Mouse (Mus musculus) CH12.LX (cell line): Measurements from ENCODE around the gene Fer. TPM values are rescaled to one million over a fixed set of nuclear protein-coding genes. Genes with fewer than 3 reads are reported as not detected.

Source experiments
- DNase-seq: peaks from one replicate; pipeline ENCODE4 v3.0.0-alpha.2; 2013; ENCODE audit errors: extremely low read depth
- H3K27ac ChIP-seq: 2 replicates; pipeline ENCODE4 v1.5.1; 2012; ENCODE audit warnings: low read depth, mild to moderate bottlenecking, control low read depth, moderate library complexity; ENCODE audit not compliant: insufficient read depth
- H3K27me3 ChIP-seq: replicated peaks from 2 replicates; pipeline ENCODE3; 2012; ENCODE audit warnings: inconsistent platforms
- H3K36me3 ChIP-seq, 2 experiments: replicated peaks in 1 of 2; 2 replicates each; pipeline versions ENCODE3 to v1.6.1; 2012; ENCODE audit warnings: inconsistent platforms in 1 of 2, low read length in 1 of 2, mild to moderate bottlenecking in 1 of 2, mixed read lengths in 1 of 2, moderate library complexity in 1 of 2; ENCODE audit not compliant: control insufficient read depth in 1 of 2, insufficient read depth in 1 of 2
- H3K4me1 ChIP-seq, 2 experiments: 2 replicates each; pipeline ENCODE4 v1.6.1; 2012; ENCODE audit warnings: inconsistent platforms in 1 of 2, moderate library complexity in 1 of 2; ENCODE audit not compliant: insufficient read depth in 2 of 2, control insufficient read depth in 1 of 2
- H3K4me2 ChIP-seq: 2 replicates; pipeline ENCODE4 v1.6.1; 2012; ENCODE audit warnings: low read depth, mild to moderate bottlenecking, control low read depth; ENCODE audit not compliant: poor library complexity, insufficient read depth, severe bottlenecking
- H3K4me3 ChIP-seq, 3 experiments: fragments of 150-350 bp in 1 of 3; sonication (generic) in 1 of 3; replicated peaks in 1 of 3; 2 replicates each; pipeline versions ENCODE3 to v1.5.1; 2011 to 2012; ENCODE audit warnings: low read depth in 2 of 3, low read length in 2 of 3, mild to moderate bottlenecking in 2 of 3, moderate library complexity in 2 of 3, control low read depth in 1 of 3, improper control_type of control experiment in 1 of 3, inconsistent platforms in 1 of 3, mixed read lengths in 1 of 3; ENCODE audit not compliant: poor library complexity in 1 of 3
- H3K79me2 ChIP-seq: replicated peaks from 2 replicates; pipeline ENCODE4 v1.6.1; 2012; ENCODE audit warnings: mild to moderate bottlenecking, moderate library complexity; ENCODE audit not compliant: control insufficient read depth, poor library complexity, insufficient read depth, severe bottlenecking; ENCODE audit errors: extremely low read depth
- H3K9ac ChIP-seq: 2 replicates; pipeline ENCODE4 v1.6.1; 2012; ENCODE audit warnings: low read depth, mild to moderate bottlenecking, control low read depth, moderate library complexity; ENCODE audit not compliant: insufficient read depth
- H3K9me3 ChIP-seq: replicated peaks from 2 replicates; pipeline ENCODE3; 2012; ENCODE audit warnings: low read length, inconsistent platforms, mixed read lengths
- BHLHE40 ChIP-seq: IDR thresholded peaks from 2 replicates; pipeline ENCODE4 v1.6.1; 2011; ENCODE audit warnings: mild to moderate bottlenecking, low read depth, low read length, improper control_type of control experiment
- EP300 ChIP-seq: IDR thresholded peaks from 2 replicates; pipeline ENCODE4 v1.6.1; 2011; ENCODE audit warnings: low read length, improper control_type of control experiment
- ETS1 ChIP-seq: conservative IDR thresholded peaks from 2 replicates; pipeline ENCODE4 v1.6.1; 2012; ENCODE audit warnings: low read depth, mild to moderate bottlenecking, inconsistent platforms, low read length, improper control_type of control experiment, moderate library complexity
- GABPA ChIP-seq: IDR thresholded peaks from 2 replicates; pipeline ENCODE4 v1.6.1; 2012; ENCODE audit warnings: low read depth, low read length, improper control_type of control experiment, inconsistent platforms; ENCODE audit not compliant: insufficient replicate concordance
- HCFC1 ChIP-seq: IDR thresholded peaks from 2 replicates; pipeline ENCODE4 v1.6.1; 2012; ENCODE audit warnings: low read depth, mild to moderate bottlenecking, inconsistent platforms, low read length, improper control_type of control experiment
- IRF4 ChIP-seq: IDR thresholded peaks from 2 replicates; pipeline ENCODE4 v1.6.1; 2014; ENCODE audit warnings: low read depth, mild to moderate bottlenecking, inconsistent platforms, low read length, improper control_type of control experiment
- JUN ChIP-seq: IDR thresholded peaks from 2 replicates; pipeline ENCODE4 v1.6.1; 2011; ENCODE audit warnings: low read depth, mild to moderate bottlenecking, low read length, improper control_type of control experiment, moderate library complexity; ENCODE audit not compliant: insufficient read depth
- JUND ChIP-seq: conservative IDR thresholded peaks from 2 replicates; pipeline ENCODE4 v1.6.1; 2011; ENCODE audit warnings: low read depth, low read length, improper control_type of control experiment
- MAX ChIP-seq: IDR thresholded peaks from 2 replicates; pipeline ENCODE4 v1.6.1; 2011; ENCODE audit warnings: low read length, improper control_type of control experiment
- MAZ ChIP-seq: IDR thresholded peaks from 2 replicates; pipeline ENCODE4 v1.6.1; 2012; ENCODE audit warnings: low read depth, mild to moderate bottlenecking, inconsistent platforms, low read length, improper control_type of control experiment, moderate library complexity
- MEF2A ChIP-seq: IDR thresholded peaks from 2 replicates; pipeline ENCODE4 v1.6.1; 2014; ENCODE audit warnings: low read depth, mild to moderate bottlenecking, inconsistent platforms, low read length, improper control_type of control experiment, borderline replicate concordance
- MYC ChIP-seq: IDR thresholded peaks from 2 replicates; pipeline ENCODE4 v1.6.1; 2011; ENCODE audit warnings: low read depth, mild to moderate bottlenecking, improper control_type of control experiment, low read length
- PAX5 ChIP-seq: IDR thresholded peaks from 2 replicates; pipeline ENCODE4 v1.6.1; 2012; ENCODE audit warnings: low read length, inconsistent platforms, mixed read lengths
- POLR2A ChIP-seq: IDR thresholded peaks from 2 replicates; pipeline ENCODE4 v1.6.1; 2011; ENCODE audit warnings: low read depth, mild to moderate bottlenecking, improper control_type of control experiment, low read length
- POLR2AphosphoS2 ChIP-seq: IDR thresholded peaks from 2 replicates; pipeline ENCODE4 v1.6.1; 2011; ENCODE audit warnings: low read depth, low read length, improper control_type of control experiment
- RCOR1 ChIP-seq: conservative IDR thresholded peaks from 2 replicates; pipeline ENCODE4 v1.6.1; 2012; ENCODE audit warnings: low read depth, mild to moderate bottlenecking, inconsistent platforms, low read length, improper control_type of control experiment
- SIN3A ChIP-seq: IDR thresholded peaks from 2 replicates; pipeline ENCODE4 v1.6.1; 2012; ENCODE audit warnings: low read length, improper control_type of control experiment, inconsistent platforms
- USF1 ChIP-seq: IDR thresholded peaks from 2 replicates; pipeline ENCODE4 v1.6.1; 2014; ENCODE audit warnings: low read depth, mild to moderate bottlenecking, inconsistent platforms, low read length, improper control_type of control experiment
- ZC3H11A ChIP-seq: IDR thresholded peaks from 2 replicates; pipeline ENCODE4 v1.6.1; 2012; ENCODE audit warnings: low read depth, mild to moderate bottlenecking, inconsistent platforms, low read length, improper control_type of control experiment
- dilution Hi-C: fragments of 300-500 bp; cut with MboI; formaldehyde crosslinking; loops from 2 replicates; pipeline ENCODE4 v1.14.3; 2020; ENCODE audit warnings: low sequenced_read_pairs; ENCODE audit not compliant: extremely low pct_unique_long_range_greater_than_20kb, extremely low pct_ligation_motif_present
- in situ Hi-C: fragments of 300-500 bp; cut with MboI; formaldehyde crosslinking; loops from 3 replicates; pipeline ENCODE4 v1.14.3; 2019; ENCODE audit warnings: low sequenced_read_pairs, low pct_ligation_motif_present, low pct_unique_long_range_greater_than_20kb, mixed read lengths
- polyA plus RNA-seq: library from polyadenylated mRNA; unstranded; fragments of >175 nt; gene quantifications from 2 replicates; pipeline ENCODE4 v1.2.1, GENCODE M21; 2012; ENCODE audit warnings: low read depth; ENCODE audit not compliant: insufficient read length
- total RNA-seq, 2 experiments: library from RNA; depleted of rRNA; stranded (reverse); fragments of 300-350 nt in 1 of 2; fragments of >200 nt in 1 of 2; gene quantifications; 2 replicates each; pipeline ENCODE4 v1.2.3; 2012 to 2014

The Fer gene
- total and polyA plus RNA-seq, 3 experiments = 4.3 to 4.9 (median 4.5) TPM

DNA sequence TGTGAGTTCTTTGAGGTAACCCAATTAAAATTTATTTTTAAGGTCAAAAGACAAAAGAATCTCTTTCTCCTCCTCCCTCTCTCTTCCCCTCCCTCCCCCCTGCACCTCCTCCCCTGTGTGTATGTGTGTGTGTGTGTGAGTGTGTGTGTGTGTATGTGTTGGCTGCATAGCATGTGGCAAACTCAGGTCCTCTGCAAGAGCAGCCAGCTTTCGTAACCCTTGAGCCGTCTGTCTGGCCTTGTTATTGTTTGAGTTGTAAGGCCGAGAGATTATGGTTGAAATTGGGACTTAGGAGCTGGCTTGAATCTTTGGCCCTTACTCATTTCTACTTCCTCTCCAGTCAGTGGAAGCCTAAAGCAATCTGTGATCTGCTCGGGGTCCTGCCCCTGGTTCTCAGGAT is 17.1 kb downstream of the Fer start:
- Histone ChIP-seq H3K36me3 (no peaks in the 10 kb centered on the region), H3K9ac (no peak overlapping the region), H3K4me2 (no peak overlapping the region), H3K4me1 (peaks cover 2 to 18% of the 10 kb centered on the region in 2 experiments; a peak in 1 of 4 replicates), H3K79me2 (no peaks in the 10 kb centered on the region), H3K9me3 (no peaks in the 10 kb centered on the region), H3K4me3 (no peak overlapping the region), H3K27me3 (no peaks in the 10 kb centered on the region)
- in situ Hi-C loops = no loop called here
- DNase-seq = no peak
- TF ChIP-seq PAX5 = no peak
- TF ChIP-seq ETS1 = no peak
- no peak for TF ChIP-seq MEF2A
- TF ChIP-seq IRF4 = no peak
- TF ChIP-seq SIN3A = no peak
- TF ChIP-seq USF1 = no peak
- no peak for TF ChIP-seq POLR2A
- no peak for TF ChIP-seq GABPA
- no peak for TF ChIP-seq MAX
- TF ChIP-seq JUND = no peak
- no peak for TF ChIP-seq EP300
- TF ChIP-seq, all 38 proteins: peak for 0
- no peak overlapping the region for H3K27ac ChIP-seq
- dilution Hi-C loops = no loop called here

- H3K4me1 ChIP-seq = peaks cover 0 to 3% of the 10 kb centered on the region in 2 experiments; a peak in 1 of 4 replicates
- H3K4me2 ChIP-seq = no peak overlapping the region
- no peak overlapping the region for H3K9ac ChIP-seq
- H3K9me3 ChIP-seq = no peaks in the 10 kb centered on the region
- no peak overlapping the region for H3K4me3 ChIP-seq
- dilution Hi-C loops = no loop called here
- no peaks in the 10 kb centered on the region for H3K27me3 ChIP-seq
- in situ Hi-C loops = no loop called here
- TF ChIP-seq EP300 = no peak
- TF ChIP-seq POLR2AphosphoS2 = no peak
- no peak for TF ChIP-seq BHLHE40
- TF ChIP-seq HCFC1 = no peak
- TF ChIP-seq PAX5 = no peak
- no peak for TF ChIP-seq MAZ
- no peak for TF ChIP-seq JUN
- no peak for TF ChIP-seq ZC3H11A
- TF ChIP-seq RCOR1 = no peak
- TF ChIP-seq MYC = no peak
- TF ChIP-seq, all 38 proteins: peak for 0
- Histone ChIP-seq H3K36me3 (no peaks in the 10 kb centered on the region), H3K79me2 (no peaks in the 10 kb centered on the region), H3K27ac (no peak overlapping the region)
- no peak for DNase-seq
These were observed 24.1 kb downstream of the Fer start for GRCm38 (mm10) chr17:63886988-63887387.
